In genomic region chrX:8017142-8017541, GRCm38 (mm10) we compare ENCODE assay signal across 10 mouse cellular contexts. TPM values are rescaled to one million over a fixed set of nuclear protein-coding genes. Genes with fewer than 3 reads are reported as not detected.
A peak's percentile ranks its signal among the peaks of the same experiment; 100 is the strongest.
DNase-seq lines count a peak whose midpoint lies in the region; ATAC-seq and TF ChIP-seq lines count a peak whose summit lies in the region.
"Had no signal": no experiment of that assay in that cellular context is flagged by ENCODE, and none has a peak within 500 bp of the region (broad histone marks: within the 10 kb centered on the region; RNA-seq: fewer than 3 reads in every experiment).

No protein-coding gene starts in this region.

- H3K27ac ChIP-seq in spleen, adult 2 months (ENCODE audit: insufficient read depth, low read length), result no peak overlapping the region
- H3K27ac ChIP-seq: embryonic facial prominence, embryonic 13.5 days; liver, embryonic 13.5 days had no signal

- DNase-seq in gastrocnemius, adult 18-20 months (ENCODE audit: low spot score), result peak; percentile 4
- no peak for DNase-seq in gastrocnemius, postnatal 25 days
- peak; percentile 9 to 15 for DNase-seq in spleen, adult 2 months (ENCODE audit: low read depth in 1 of 2, low spot score in 2 of 2)
- DNase-seq in spleen, adult 12 weeks (ENCODE audit: low spot score), result no peak
- peak; percentile 3 for DNase-seq in brain, embryonic 18.5 days (ENCODE audit: low read depth, low spot score)
- DNase-seq in heart, postnatal 36 days, result peak; percentile 22 to 34
- DNase-seq in thymus, postnatal 4 days, result peak; percentile 53
- DNase-seq: liver, embryonic 13.5 days had no signal

- no peak overlapping the region for H3K4me3 ChIP-seq in spleen, adult 2 months (ENCODE audit: extremely low read depth, insufficient read depth, insufficient read length)
- H3K4me3 ChIP-seq: embryonic facial prominence, embryonic 13.5 days; liver, embryonic 13.5 days had no signal

- peak; percentile 77 for ATAC-seq in megakaryocyte progenitor cell, adult 5-6 weeks (replicated peaks; ENCODE audit: poor library complexity)

- peak; percentile 40; the same call in 1 of the 2 replicates for TF ChIP-seq CTCF in spleen, adult 2 months (IDR thresholded peaks at IDR 0.05; ENCODE audit: extremely low read depth, insufficient read depth, insufficient read length, insufficient replicate concordance)

- intact Hi-C loops in heart, postnatal 36 days (cut with DNase I), result loop anchor here (2.0 to 5.0 kb wide), 2 partner anchors 102 to 165 kb away; no protein-coding TSS in a partner anchor

- no peaks in the 10 kb centered on the region for H3K27me3 ChIP-seq in spleen, adult 2 months (ENCODE audit: control insufficient read depth, insufficient read depth, low read length)
- H3K27me3 ChIP-seq: embryonic facial prominence, embryonic 13.5 days; liver, embryonic 13.5 days had no signal

- WGBS in spleen, adult 2 months, result 12% methylated on average over 5 of the region's 5 CpGs

- H3K4me1 ChIP-seq in spleen, adult 2 months (ENCODE audit: control insufficient read depth, insufficient read depth, insufficient read length), result no peaks in the 10 kb centered on the region
- H3K4me1 ChIP-seq: embryonic facial prominence, embryonic 13.5 days; liver, embryonic 13.5 days had no signal

- TF ChIP-seq POLR2A in spleen, adult 2 months (IDR thresholded peaks at IDR 0.05; ENCODE audit: low read depth, low read length), result no peak

- no peaks in the 10 kb centered on the region for H3K36me3 ChIP-seq in spleen, adult 2 months (ENCODE audit: control insufficient read depth, insufficient read depth, low read length)
- H3K36me3 ChIP-seq: embryonic facial prominence, embryonic 13.5 days; liver, embryonic 13.5 days had no signal

RNA-seq across cellular contexts. Expression of gene Glod5, which starts 1.1 kb away (rescaled TPM):
- total RNA-seq in gastrocnemius, adult 18-20 months (2021), result not detected
- not detected for total RNA-seq in gastrocnemius, postnatal 25 days (2021)
- polyA plus RNA-seq in spleen, adult 2 months (2012; rRNA removed), result not detected in 2 replicates
- total RNA-seq in heart, postnatal 36 days (2021), result not detected
- not detected in 2 replicates for total RNA-seq in megakaryocyte progenitor cell, adult 5-6 weeks (2015)
- not detected in 2 replicates for total RNA-seq in megakaryocyte progenitor cell, adult 5-6 weeks (2017)
- polyA plus RNA-seq: embryonic facial prominence, embryonic 13.5 days had no signal

RNA-seq across cellular contexts. Expression of gene Gata1, which starts 39.3 kb away (rescaled TPM):
- total RNA-seq in gastrocnemius, adult 18-20 months (2021), result not detected
- not detected for total RNA-seq in gastrocnemius, postnatal 25 days (2021)
- 25.7 and 32.0 TPM in 2 replicates for polyA plus RNA-seq in spleen, adult 2 months (2012; rRNA removed)
- under 1 TPM in 1 of 2 experiments, not detected in 1; 0.14 TPM for total RNA-seq in heart, postnatal 36 days (2021)
- total RNA-seq in megakaryocyte progenitor cell, adult 5-6 weeks (2015), result 10.7 and 26.3 TPM in 2 replicates
- 8.7 and 20.8 TPM in 2 replicates for total RNA-seq in megakaryocyte progenitor cell, adult 5-6 weeks (2017)

RNA-seq across cellular contexts. Expression of gene Suv39h1, which starts 57.4 kb away (rescaled TPM):
- total RNA-seq in gastrocnemius, adult 18-20 months (2021), result 1 to 10 TPM; 4.5 TPM
- total RNA-seq in gastrocnemius, postnatal 25 days (2021), result 1 to 10 TPM; 3.0 to 3.6 TPM
- polyA plus RNA-seq in spleen, adult 2 months (2012; rRNA removed), result 14.1 and 17.4 TPM in 2 replicates
- total RNA-seq in heart, postnatal 36 days (2021), result 1 to 10 TPM; 4.8 to 5.1 TPM
- total RNA-seq in megakaryocyte progenitor cell, adult 5-6 weeks (2015), result 53.5 and 64.6 TPM in 2 replicates
- total RNA-seq in megakaryocyte progenitor cell, adult 5-6 weeks (2017), result 79.2 and 81.6 TPM in 2 replicates

Comparison
In these comparisons a context has a peak if more than half of its experiments do, and no peak if none do; other contexts are left out.
1. DNase-seq: peak in gastrocnemius, adult 18-20 months (single experiment), spleen, adult 2 months (2 of 2), brain, embryonic 18.5 days (single experiment), heart, postnatal 36 days (2 of 2) and thymus, postnatal 4 days (single experiment); none in gastrocnemius, postnatal 25 days (single experiment) and spleen, adult 12 weeks (single experiment).
2. RNA of gene Gata1, which starts 39.3 kb away (total RNA-seq): 8.7 to 26.3 TPM in megakaryocyte progenitor cell, adult 5-6 weeks; not detected in gastrocnemius, adult 18-20 months, 0.14 TPM in heart, postnatal 36 days and not detected in gastrocnemius, postnatal 25 days; every median in the first group is over 4 times any median in the second.
3. RNA of gene Suv39h1, which starts 57.4 kb away (total RNA-seq): 53.5 to 81.6 TPM in megakaryocyte progenitor cell, adult 5-6 weeks; 4.8 to 5.1 TPM in heart, postnatal 36 days, 4.5 TPM in gastrocnemius, adult 18-20 months and 3.0 to 3.6 TPM in gastrocnemius, postnatal 25 days; every median in the first group is over 4 times any median in the second.